Mouse (Mus musculus) adrenal gland, adult 8-10 months (tissue): Measurements from ENCODE around the gene Hist1h3d. TPM values are rescaled to one million over a fixed set of nuclear protein-coding genes. Genes with fewer than 3 reads are reported as not detected.
"Not testable (repeated sequence)": the region's sequence is repeated elsewhere in the genome, so short reads cannot be mapped to it uniquely, and the experiment has no call there.

Source experiments
- DNase-seq: peaks from one replicate; pipeline ENCODE4 v3.0.0; 2022
- total RNA-seq, 4 experiments: library from RNA; stranded (reverse); gene quantifications; 2 replicates each; pipeline ENCODE4 v1.2.4; 2022

Hist1h3d gene
- total RNA-seq, 4 experiments from 2014 or later = 2.9 to 4.8 (median 3.3) TPM

DNA sequence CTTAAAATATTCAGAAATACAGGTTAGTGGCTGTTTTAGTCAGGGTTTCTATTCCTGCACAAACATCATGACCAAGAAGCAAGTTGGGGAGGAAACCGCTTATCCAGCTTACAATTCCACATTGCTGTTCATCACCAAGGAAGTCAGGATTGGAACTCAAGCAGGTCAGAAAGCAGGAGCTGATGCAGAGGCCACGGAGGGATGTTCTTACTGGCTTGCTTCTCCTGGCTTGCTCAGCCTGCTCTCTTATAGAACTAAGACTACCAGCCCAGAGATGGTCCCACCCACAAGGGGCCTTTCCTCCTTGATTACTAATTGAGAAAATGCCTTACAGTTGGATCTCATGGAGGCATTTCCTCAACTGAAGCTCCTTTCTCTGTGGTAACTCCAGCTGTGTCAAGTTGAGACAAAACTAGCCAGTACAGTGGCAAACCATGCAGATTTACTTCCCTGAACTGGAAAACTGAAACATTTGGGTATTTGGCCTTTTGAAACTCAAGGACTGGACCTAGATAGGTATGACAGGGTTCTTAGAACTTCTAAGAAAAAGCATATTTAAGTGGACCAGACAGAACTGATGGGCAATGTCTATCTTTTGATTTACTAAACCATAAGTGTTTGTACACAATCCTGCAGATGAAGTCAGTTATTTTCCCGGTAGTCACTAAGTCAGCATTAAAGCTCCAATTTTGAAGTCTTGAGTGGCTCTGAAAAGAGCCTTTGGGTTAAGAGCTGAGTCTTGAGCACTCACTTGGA, 33.2 kb upstream of the Hist1h3d start:
- not testable (repeated sequence) for DNase-seq

DNA sequence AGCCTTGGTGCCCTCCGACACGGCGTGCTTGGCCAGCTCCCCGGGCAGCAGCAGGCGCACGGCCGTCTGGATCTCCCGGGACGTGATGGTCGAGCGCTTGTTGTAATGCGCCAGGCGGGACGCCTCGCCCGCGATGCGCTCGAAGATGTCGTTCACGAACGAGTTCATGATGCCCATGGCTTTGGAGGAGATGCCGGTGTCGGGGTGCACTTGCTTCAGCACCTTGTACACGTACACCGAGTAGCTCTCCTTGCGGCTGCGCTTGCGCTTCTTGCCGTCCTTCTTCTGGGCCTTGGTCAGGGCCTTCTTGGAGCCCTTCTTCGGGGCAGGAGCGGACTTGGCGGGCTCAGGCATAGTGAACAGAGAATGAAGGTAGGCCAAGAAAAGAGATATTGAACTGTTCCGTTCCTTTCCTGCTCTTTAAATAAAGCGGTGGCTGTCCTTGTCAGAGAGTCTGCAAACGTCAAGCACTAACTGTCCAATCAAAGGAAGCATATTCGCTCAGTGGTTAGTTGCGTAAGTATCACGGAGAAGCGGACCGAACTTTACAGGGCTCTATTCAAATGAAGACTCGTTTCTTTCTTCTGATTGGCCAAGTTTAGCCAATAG, 32.5 kb upstream of the Hist1h3d start, which contains the start of gene Hist1h2bh:
TSS of gene Hist1h2bh (minus strand) at position 394 of the 609 bp plus-strand sequence.
- DNase-seq = peak; percentile 79

DNA sequence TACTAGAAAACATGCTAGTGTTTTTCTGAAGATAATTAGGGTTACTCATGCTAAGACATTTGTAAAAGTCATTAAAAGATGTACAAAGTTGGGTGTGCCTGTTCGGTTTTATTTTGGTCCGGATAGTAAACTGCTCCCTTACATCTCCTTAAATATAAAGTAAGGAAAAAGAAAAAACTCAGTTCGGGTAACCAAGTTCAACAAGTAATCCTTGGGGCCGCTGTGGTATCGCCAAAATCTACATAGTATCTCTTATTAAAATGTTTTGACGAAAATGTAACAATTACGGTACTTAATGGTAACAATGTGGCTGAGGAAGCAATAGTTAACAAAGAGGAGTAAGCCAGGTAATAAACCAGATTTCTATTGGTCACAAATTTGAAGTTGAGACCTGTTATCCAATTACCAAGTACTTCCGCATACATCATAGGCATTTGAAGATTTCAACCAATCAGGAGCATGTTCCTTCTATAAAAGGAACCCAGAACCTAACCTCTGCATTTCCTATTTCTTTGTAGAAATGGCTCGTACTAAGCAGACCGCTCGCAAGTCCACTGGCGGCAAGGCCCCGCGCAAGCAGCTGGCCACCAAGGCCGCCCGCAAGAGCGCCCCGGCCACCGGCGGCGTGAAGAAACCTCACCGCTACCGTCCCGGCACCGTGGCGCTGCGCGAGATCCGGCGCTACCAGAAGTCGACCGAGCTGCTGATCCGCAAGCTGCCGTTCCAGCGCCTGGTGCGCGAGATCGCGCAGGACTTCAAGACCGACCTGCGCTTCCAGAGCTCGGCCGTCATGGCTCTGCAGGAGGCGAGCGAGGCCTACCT, 31.4 kb upstream of the Hist1h3d start, which contains the start of gene Hist1h3f:
TSS of gene Hist1h3f (plus strand) at position 88 of the 822 bp plus-strand sequence.
- peak; percentile 54 for DNase-seq

DNA sequence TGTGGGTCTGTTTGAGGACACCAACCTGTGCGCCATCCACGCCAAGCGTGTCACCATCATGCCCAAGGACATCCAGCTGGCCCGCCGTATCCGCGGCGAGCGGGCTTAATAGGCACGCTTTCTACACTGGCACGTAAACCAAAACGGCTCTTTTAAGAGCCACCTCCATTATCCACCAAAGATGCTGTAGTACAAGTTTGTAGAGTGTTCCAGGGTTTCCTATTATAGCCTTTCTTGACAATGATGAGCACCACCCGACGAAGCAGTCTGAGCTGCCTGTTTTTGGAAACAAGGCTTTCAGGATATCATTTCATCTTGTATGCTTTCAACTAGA, 30.8 kb upstream of the Hist1h3d start:
- DNase-seq = not testable (repeated sequence)

DNA sequence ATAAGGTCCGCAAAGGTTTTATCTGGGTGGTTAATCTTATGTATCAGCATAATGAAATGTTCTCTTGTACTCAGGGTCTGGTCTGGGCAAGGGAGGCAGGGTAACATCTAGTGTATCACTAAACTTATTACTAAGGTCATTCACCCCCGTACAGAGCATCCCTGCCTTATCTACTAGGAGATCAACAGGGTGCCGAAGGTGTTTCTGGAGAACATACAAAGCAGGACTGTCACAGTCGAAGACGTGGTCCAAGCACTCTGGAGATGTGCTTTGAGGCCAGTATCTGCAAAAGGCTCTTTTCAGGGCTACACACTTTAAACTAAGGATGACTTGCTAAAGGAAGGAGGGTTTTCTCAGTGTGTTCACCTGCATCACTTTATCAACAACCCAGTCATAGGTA, 28.9 kb upstream of the Hist1h3d start:
- no peak for DNase-seq

DNA sequence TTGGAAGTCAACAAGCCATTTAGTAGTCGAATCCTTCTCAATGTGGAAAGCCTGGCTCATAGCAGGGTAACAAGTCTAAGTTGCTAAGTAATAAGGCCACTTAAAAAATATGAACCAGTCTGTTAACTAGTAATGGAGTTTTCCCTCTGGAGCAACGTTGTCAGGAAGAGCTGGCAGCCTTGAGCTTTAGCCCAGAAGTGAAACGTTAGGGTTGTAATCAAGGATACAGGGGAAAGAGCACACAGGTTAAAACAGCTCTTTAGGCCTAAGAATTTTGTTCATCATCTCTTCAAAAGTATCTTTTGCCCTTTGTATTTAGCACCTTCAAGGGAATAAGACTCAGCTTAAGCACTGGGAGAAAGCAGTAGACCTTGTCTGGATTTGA, 24.8 kb upstream of the Hist1h3d start:
- no peak for DNase-seq

DNA sequence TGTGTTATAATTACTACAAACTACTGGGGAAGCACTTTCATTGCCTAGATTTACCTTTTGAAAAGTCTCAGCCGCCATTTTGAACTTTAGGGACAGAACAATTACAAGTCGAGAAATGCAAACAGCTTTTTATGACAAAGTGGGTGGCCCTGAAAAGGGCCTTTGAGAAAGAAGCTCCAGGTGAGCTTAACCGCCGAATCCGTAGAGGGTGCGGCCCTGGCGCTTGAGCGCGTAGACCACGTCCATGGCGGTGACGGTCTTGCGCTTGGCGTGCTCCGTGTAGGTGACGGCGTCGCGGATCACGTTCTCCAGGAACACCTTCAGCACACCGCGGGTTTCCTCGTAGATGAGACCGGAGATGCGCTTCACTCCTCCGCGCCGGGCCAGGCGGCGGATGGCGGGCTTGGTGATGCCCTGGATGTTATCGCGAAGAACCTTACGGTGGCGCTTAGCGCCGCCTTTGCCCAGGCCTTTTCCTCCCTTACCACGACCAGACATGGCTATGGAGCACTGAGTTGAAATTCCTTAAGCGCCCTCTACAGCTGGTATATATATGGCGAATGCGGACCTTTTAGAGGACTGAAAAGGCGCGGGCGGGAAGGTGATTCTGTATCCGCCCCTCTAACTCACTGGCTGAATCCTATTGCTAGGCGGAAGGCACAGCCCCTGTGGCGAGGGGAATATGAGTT, 24.3 kb upstream of the Hist1h3d start, which contains the start of gene Hist1h4f:
TSS of gene Hist1h4f (minus strand) at position 503 of the 689 bp plus-strand sequence.
- peak; percentile 81 for DNase-seq

DNA sequence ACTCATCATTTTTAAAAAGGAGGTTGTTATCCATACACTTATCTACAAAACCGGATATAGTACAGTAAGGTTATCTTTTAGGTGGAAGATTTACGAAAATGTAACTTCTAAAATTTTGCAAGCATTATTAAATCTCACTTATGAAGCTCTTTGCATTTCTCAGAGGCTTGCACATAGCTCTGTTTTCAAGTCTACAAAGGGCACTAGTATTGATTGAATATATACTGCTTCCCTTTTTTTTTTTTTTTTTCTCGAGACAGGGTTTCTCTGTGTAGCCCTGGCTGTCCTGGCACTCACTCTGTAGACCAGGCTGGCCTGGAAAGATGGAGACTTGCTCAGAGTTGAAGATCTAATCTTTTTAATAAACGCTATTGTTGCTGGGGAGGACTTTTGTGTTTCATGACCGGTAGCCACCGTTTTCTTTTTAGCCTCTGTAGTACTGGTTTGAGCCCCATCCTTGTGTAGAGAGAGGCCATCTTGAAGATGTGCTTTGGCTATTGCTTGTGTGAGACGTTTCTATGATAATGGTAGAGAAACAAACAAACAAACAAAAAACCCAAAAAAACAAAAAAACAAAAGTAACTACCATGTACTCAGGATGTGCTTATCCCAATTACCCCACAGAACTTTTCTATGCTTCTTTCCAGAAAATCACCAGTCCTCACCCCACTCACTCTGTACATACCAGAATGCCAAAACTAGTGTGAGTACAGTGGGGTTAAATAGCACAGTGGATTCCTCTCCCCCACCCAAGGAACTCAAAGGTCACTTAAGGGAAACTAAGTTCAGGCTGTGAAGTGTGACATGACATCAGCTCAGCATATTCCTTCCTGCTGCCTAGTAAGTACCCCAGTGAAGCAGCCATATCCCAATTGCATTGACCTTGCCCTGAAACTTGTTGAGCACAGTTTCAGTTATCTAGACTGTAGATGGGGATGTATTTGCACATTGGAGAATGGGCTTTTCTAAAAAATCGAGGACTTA, 23.3 kb upstream of the Hist1h3d start:
- DNase-seq = no peak

DNA sequence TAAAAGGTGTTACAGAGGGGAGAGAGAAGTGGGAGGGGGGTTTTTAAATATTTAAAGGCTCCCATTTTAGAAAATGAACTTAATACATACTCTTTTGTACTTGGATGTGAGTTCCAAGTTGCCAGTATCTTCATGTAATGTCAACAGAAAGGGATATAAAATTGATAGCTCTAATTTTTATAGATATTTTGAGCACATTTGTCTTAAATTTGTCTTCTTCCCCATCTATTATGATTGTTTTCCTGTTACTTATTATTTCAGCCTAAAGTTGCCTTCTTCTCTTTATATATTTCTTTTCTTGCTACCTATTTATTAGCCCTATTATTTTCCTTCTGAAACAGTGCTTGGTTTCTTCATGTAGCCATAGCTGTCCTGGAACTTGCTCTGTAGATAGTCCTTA, 22.6 kb upstream of the Hist1h3d start, which contains the start of gene Hist1h1d:
TSS of gene Hist1h1d (plus strand) at position 301 of the 400 bp plus-strand sequence.
- no peak for DNase-seq

DNA sequence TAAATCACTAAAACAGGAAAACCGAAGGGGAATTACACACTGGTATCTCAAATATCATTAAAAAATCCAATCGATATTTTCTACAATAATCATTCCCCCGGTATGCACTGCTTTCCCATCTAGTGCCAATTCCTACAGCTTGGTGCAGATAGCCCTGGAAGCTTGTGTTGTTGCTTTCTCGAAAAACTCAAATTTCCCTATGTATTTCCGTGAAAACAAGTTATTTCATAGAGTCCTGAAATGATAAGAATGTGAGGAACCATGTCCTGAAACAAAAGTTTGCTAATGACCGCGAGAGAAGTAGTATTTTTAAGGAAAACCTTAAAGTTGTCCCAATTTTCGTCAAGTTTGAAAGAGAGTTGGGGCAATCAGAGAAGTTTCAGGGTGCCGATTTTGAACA, 21.2 kb upstream of the Hist1h3d start:
- no peak for DNase-seq

DNA sequence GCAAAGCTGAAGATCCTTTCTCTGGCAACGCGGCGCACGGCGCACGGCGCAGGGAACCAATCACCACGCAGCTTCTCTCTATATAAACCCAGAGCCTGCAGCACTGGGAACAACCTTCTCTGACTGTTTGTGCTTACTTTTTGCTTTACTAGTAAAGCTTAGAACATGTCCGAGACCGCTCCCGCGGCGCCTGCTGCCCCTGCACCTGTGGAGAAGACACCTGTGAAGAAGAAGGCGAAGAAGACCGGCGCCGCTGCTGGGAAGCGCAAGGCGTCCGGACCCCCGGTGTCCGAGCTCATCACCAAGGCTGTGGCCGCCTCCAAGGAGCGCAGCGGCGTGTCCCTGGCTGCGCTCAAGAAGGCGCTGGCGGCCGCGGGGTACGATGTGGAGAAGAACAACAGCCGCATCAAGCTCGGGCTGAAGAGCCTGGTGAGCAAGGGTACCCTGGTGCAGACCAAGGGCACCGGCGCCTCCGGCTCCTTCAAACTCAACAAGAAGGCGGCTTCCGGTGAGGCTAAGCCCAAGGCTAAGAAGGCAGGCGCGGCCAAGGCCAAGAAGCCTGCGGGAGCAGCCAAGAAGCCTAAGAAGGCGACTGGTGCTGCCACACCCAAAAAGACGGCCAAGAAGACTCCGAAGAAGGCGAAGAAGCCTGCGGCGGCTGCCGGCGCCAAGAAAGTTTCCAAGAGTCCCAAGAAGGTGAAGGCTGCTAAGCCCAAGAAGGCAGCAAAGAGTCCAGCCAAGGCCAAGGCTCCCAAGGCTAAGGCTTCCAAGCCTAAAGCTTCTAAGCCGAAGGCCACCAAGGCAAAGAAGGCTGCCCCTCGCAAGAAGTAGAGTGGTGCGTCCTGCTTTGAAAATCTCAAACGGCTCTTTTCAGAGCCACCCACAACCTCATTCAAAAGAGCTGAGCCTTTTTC, 20.4 kb upstream of the Hist1h3d start:
- DNase-seq = peak; percentile 67

DNA sequence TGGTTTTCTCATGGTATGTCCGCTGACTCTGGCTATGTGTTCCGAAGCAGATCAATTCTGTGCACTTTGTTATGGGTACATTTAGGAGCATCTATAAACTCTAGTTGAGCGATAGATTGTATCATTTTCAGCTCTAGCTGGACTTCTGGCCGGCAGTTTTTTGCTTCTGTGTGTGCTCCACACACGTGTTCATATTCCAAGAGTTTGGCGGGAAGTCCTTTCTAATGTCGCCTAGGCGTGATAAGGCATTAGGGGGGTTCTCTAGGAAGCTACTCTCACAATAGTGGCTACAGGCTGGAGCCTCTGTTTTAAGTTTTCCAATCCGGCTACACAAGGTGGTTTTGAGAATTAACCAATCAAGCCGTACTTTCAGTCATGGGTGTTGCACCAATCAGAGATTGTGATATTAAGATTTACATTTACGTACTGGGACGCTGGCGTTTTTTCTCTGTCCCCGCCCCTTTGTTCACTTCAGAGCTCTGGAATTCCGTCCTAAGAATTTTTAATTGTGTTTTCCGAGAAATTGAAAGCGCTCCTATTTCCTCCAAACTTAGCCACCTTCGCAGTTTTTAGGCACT, 19.6 kb upstream of the Hist1h3d start:
- peak; percentile 61 for DNase-seq

DNA sequence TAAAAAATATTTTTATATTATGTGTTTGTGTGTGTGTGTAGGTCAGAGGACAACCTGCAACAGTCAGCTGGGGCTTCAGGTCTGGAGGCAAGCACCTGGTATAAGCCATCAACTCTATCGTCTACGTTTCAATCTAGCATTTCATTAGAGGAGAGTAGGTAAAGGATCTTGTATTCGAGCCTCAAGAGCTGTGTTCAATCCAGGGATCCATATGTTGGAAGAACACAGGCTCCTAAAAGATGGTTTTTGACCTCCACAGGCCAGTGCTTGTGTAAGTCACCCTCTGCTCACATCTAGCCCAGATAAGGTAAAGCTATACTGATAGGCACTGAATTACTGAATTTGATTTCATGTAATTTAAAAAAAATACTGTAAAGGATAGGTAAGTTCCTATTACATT, 18.7 kb upstream of the Hist1h3d start:
- no peak for DNase-seq

DNA sequence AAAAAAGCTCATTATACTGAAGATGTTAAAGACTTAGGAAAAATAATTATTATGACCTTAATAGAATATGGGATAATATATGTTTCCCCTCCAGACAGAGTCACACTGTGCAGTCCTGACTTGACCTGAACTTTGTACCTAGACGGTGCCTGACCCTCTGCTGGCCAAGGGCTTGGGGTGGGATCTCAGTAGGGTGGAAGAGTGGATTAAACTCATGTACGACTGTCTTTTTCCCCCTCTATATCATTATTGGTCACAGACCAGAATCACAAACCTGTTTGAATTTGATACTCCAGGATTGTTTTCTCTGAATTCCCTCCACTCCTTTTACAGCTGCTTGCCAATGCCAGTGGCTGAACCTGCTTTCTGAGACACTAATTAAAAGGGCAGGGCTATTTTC, 14.9 kb upstream of the Hist1h3d start:
- DNase-seq = not testable (repeated sequence)

DNA sequence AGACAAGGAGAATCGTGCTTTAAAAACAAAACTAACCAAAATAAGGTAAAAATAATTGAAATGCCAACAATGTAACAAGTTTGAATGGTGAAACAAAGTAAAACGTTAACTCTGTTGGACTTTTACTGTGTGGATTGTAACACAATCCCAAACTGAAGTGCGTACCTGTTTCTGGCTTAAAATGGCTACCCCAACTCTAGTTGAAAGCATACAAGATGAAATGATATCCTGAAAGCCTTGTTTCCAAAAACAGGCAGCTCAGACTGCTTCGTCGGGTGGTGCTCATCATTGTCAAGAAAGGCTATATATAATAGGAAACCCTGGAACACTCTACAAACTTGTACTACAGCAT, 14.1 kb upstream of the Hist1h3d start:
- not testable (repeated sequence) for DNase-seq

DNA sequence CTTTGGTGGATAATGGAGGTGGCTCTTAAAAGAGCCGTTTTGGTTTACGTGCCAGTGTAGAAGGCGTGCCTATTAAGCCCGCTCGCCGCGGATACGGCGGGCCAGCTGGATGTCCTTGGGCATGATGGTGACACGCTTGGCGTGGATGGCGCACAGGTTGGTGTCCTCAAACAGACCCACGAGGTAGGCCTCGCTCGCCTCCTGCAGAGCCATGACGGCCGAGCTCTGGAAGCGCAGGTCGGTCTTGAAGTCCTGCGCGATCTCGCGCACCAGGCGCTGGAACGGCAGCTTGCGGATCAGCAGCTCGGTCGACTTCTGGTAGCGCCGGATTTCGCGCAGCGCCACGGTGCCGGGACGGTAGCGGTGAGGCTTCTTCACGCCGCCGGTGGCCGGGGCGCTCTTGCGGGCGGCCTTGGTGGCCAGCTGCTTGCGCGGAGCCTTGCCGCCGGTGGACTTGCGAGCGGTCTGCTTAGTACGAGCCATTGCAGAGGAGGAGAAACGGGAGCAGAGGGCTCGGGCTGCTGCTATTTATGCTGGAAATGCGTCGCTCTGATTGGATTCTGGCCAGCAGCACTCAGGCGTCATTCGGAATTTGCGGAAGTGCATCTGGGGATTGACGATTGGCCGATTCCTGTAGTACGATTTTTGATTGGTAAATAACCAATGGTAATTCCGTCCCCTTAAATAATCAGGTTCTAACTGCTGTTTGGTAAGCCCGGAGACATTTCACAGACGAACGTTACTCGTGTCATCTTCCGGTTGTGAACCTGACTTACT, 13.5 kb upstream of the Hist1h3d start, which contains the start of gene Hist1h3e:
TSS of gene Hist1h3e (minus strand) at position 487 of the 777 bp plus-strand sequence.
- DNase-seq = peak; percentile 94

DNA sequence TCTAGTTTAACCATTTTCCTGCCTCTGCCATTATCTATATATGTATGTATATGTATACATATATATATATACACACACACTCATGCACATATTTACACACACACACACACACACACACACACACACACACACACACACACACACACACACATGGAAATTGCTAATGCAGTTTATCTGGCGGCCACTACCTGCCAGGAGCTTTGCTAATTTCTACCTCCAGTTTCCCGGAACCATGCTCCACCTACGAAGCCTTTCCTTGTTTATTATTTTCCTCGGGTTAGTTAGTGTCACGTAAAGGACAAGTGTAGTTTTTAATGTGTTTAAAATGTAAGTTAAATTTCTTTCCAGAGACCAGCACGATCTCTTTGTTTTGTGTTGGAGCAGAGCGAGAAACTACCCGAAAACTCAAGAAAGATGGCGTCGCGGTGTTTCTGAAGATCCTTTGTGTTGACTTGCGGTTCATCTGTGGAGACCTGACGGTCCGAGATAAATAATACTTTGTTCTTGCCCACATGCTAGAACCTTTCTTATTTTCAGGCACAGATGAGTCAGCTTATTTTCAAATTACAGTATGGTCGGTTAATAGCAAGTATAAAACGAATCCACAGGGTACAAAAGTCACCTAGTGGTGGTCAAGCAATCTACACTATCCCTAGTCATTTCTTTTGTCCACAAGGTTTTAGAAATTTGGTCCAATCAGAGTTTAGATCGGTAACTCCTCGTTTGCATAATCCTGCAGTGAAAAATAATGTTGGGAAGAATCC, 12.7 kb upstream of the Hist1h3d start:
- DNase-seq = no peak

DNA sequence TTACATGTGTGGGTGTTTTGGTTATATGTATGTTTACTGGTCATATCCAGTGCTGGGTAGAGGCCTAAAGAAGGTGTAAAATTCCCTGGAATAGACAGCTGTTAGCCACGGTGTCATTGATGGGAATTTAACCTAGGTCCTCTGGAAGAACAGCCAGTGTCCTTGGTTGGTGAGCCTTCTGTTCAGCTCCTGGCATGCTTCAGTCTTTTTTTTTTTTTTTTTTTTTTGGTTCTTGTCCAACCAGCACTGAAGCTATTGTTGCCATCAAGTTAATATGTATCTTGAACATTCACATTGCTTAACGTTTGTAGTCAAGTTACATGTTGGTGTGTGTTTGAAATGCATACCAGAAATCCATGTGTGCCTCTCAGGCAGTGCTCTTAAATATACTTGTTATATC, 11.1 kb upstream of the Hist1h3d start:
- no peak for DNase-seq
